Mouse (Mus musculus): ENCODE measurements around the gene Mid1ip1. TPM values are rescaled to one million over a fixed set of nuclear protein-coding genes. Genes with fewer than 3 reads are reported as not detected.

Gene Mid1ip1
- total and polyA plus RNA-seq, 3 experiments, result 41.2 to 60.1 TPM; not detected in 1

- Histone ChIP-seq H3K9ac (ENCODE audit: control insufficient read depth, low read depth, low read length, poor library complexity, severe bottlenecking) (peak overlapping the region; percentile 44), H3K27ac (ENCODE audit: control insufficient read depth, low read depth, low read length) (no peak overlapping the region), H3K79me2 (ENCODE audit: control insufficient read depth, insufficient read depth, low read length, poor library complexity) (peaks cover 20% of the 10 kb centered on the region), H3K9me3 (replicated peaks; ENCODE audit: insufficient read depth, low read length) (no peaks in the 10 kb centered on the region), H3K4me3 (ENCODE audit: control insufficient read depth in 1 of 2, insufficient read depth in 1 of 2, low read depth in 2 of 2, low read length in 2 of 2) (peak overlapping the region; percentile 38 to 60), H3K27me3 (ENCODE audit: control insufficient read depth in 1 of 2, insufficient read depth in 2 of 2, low read length in 2 of 2) (no peaks in the 10 kb centered on the region), H3K36me3 (ENCODE audit: control insufficient read depth in 1 of 2, insufficient read depth in 2 of 2, low read length in 2 of 2) (peaks cover 0 to 16% of the 10 kb centered on the region in 2 experiments; a peak in 2 of 4 replicates), H3K4me1 (ENCODE audit: control insufficient read depth in 1 of 2, insufficient read depth in 2 of 2, low read length in 2 of 2) (peaks cover 2 to 19% of the 10 kb centered on the region in 2 experiments)
- DNase-seq (ENCODE audit: low read depth, low spot score), result peak; percentile 35
- TF ChIP-seq MAX (IDR thresholded peaks at IDR 0.05; ENCODE audit: low read length) (0 out of 2 replicates have a peak, but pooled peaks have one; percentile 12), MEF2A (IDR thresholded peaks at IDR 0.05; ENCODE audit: extremely low read depth, insufficient replicate concordance, low read depth, low read length, poor library complexity, severe bottlenecking) (no peak), EP300 (IDR thresholded peaks at IDR 0.05; ENCODE audit: low read depth in 1 of 2, low read length in 2 of 2) (no peak), POLR2A (IDR thresholded peaks at IDR 0.05; ENCODE audit: control insufficient read depth in 1 of 2, insufficient read depth in 1 of 2, low read depth in 1 of 2, low read length in 2 of 2, poor library complexity in 1 of 2) (no peak), KAT2A (conservative IDR thresholded peaks at IDR 0.05; ENCODE audit: low read depth, low read length) (no peak), GATA1 (IDR thresholded peaks at IDR 0.05; ENCODE audit: low read depth, low read length) (no peak), JUND (IDR thresholded peaks at IDR 0.05; ENCODE audit: low read depth, low read length) (no peak), RCOR1 (IDR thresholded peaks at IDR 0.05; ENCODE audit: low read depth, low read length) (no peak), MAFK (IDR thresholded peaks at IDR 0.05; ENCODE audit: borderline replicate concordance, low read depth, low read length) (no peak), ZMIZ1 (IDR thresholded peaks at IDR 0.05; ENCODE audit: low read depth, low read length) (no peak), MXI1 (IDR thresholded peaks at IDR 0.05; ENCODE audit: low read depth, low read length) (no peak), SIN3A (IDR thresholded peaks at IDR 0.05; ENCODE audit: low read length) (no peak), UBTF (IDR thresholded peaks at IDR 0.05; ENCODE audit: borderline replicate concordance, insufficient read depth, low read depth, low read length) (no peak), CTCF (IDR thresholded peaks at IDR 0.05 in 2 of 3, conservative IDR thresholded peaks at IDR 0.05 in 1 of 3; ENCODE audit: control insufficient read depth in 1 of 3, insufficient read depth in 1 of 3, low read depth in 2 of 3, low read length in 3 of 3, poor library complexity in 1 of 3, severe bottlenecking in 1 of 3) (peak in 1 of 3 experiments; percentile 21; a peak in 1 of 6 replicates), POLR2AphosphoS2 (IDR thresholded peaks at IDR 0.05; ENCODE audit: low read length) (no peak), ETS1 (IDR thresholded peaks at IDR 0.05; ENCODE audit: low read depth, low read length) (no peak), GABPA (IDR thresholded peaks at IDR 0.05; ENCODE audit: low read depth, low read length) (no peak), NELFE (IDR thresholded peaks at IDR 0.05; ENCODE audit: low read depth, low read length) (0 out of 2 replicates have a peak, but pooled peaks have one; percentile 24), USF2 (IDR thresholded peaks at IDR 0.05; ENCODE audit: borderline replicate concordance in 1 of 2, insufficient read depth in 1 of 2, low read depth in 1 of 2, low read length in 2 of 2) (no peak), E2F4 (IDR thresholded peaks at IDR 0.05; ENCODE audit: borderline replicate concordance, low read depth, low read length) (no peak), HCFC1 (IDR thresholded peaks at IDR 0.05; ENCODE audit: low read depth, low read length) (no peak), MAZ (IDR thresholded peaks at IDR 0.05; ENCODE audit: low read depth, low read length) (peak; percentile 43; the same call in 1 of the 2 replicates), TCF12 (IDR thresholded peaks at IDR 0.05; ENCODE audit: low read depth, low read length) (no peak), CHD2 (IDR thresholded peaks at IDR 0.05; ENCODE audit: low read length) (no peak), CHD1 (IDR thresholded peaks at IDR 0.05; ENCODE audit: low read depth, low read length) (no peak), MYB (IDR thresholded peaks at IDR 0.05; ENCODE audit: low read depth, low read length) (no peak), MYC (IDR thresholded peaks at IDR 0.05; ENCODE audit: low read depth, low read length) (no peak), BHLHE40 (IDR thresholded peaks at IDR 0.05; ENCODE audit: borderline replicate concordance, low read depth, low read length) (no peak), NRF1 (IDR thresholded peaks at IDR 0.05; ENCODE audit: insufficient read depth, low read depth, low read length, poor library complexity, severe bottlenecking) (no peak), ELF1 (IDR thresholded peaks at IDR 0.05; ENCODE audit: low read depth, low read length) (no peak), ZC3H11A (IDR thresholded peaks at IDR 0.05; ENCODE audit: low read depth, low read length) (no peak), TBP (IDR thresholded peaks at IDR 0.05; ENCODE audit: low read depth, low read length) (no peak), ZNF384 (IDR thresholded peaks at IDR 0.05; ENCODE audit: low read depth, low read length) (no peak), POLR2AphosphoS5 (IDR thresholded peaks at IDR 0.05; ENCODE audit: borderline replicate concordance, low read depth, low read length) (no peak), ZKSCAN1 (IDR thresholded peaks at IDR 0.05; ENCODE audit: low read depth, low read length) (no peak), SMC3 (IDR thresholded peaks at IDR 0.05; ENCODE audit: low read depth, low read length) (peak; percentile 33; the same call in 1 of the 2 replicates)
Observed at GRCm38 (mm10) chrX:10713839-10714637, 775 bp upstream of the Mid1ip1 start.

All from MEL (cell line).